Mouse (Mus musculus) heart, embryonic 11.5 days (tissue): Measurements from ENCODE around the gene Natd1. TPM values are rescaled to one million over a fixed set of nuclear protein-coding genes. Genes with fewer than 3 reads are reported as not detected.
A peak's percentile ranks its signal among the peaks of the same experiment; 100 is the strongest.
"Not testable (repeated sequence)": the region's sequence is repeated elsewhere in the genome, so short reads cannot be mapped to it uniquely, and the experiment has no call there.

ENCODE experiments used
- ATAC-seq: fragments of 200-750 bp; cut with Nextera tagmentation; replicated peaks from 2 replicates; pipeline ENCODE4 v1.8.0; 2017; ENCODE audit warnings: moderate library complexity; ENCODE audit not compliant: insufficient number of reproducible peaks, low FRiP score, low TSS enrichment
- H3K27ac ChIP-seq: fragments of 300-500 bp; sonication (generic); 2 replicates; pipeline ENCODE4 v1.5.1; 2014; ENCODE audit warnings: mild to moderate bottlenecking, low read depth, low read length
- H3K27me3 ChIP-seq: fragments of 300-500 bp; sonication (generic); 2 replicates; pipeline ENCODE4 v1.6.1; 2014; ENCODE audit warnings: mild to moderate bottlenecking, low read length, mixed read lengths; ENCODE audit not compliant: control insufficient read depth, insufficient read depth
- H3K36me3 ChIP-seq: fragments of 300-500 bp; sonication (generic); 2 replicates; pipeline ENCODE4 v1.6.1; 2014; ENCODE audit warnings: mild to moderate bottlenecking, low read length, moderate library complexity, mixed read lengths; ENCODE audit not compliant: control insufficient read depth, insufficient read depth
- H3K4me1 ChIP-seq: fragments of 300-500 bp; sonication (generic); 2 replicates; pipeline ENCODE4 v1.6.1; 2014; ENCODE audit warnings: low read length; ENCODE audit not compliant: control insufficient read depth, insufficient read depth
- H3K4me2 ChIP-seq: fragments of 300-500 bp; sonication (generic); 2 replicates; pipeline ENCODE4 v1.6.1; 2014; ENCODE audit warnings: mild to moderate bottlenecking, moderate library complexity
- H3K4me3 ChIP-seq: fragments of 300-500 bp; sonication (generic); 2 replicates; pipeline ENCODE4 v1.5.1; 2014; ENCODE audit warnings: low read depth, low read length
- H3K9ac ChIP-seq: fragments of 300-500 bp; sonication (generic); 2 replicates; pipeline ENCODE4 v1.6.1; 2014; ENCODE audit warnings: mild to moderate bottlenecking, low read depth, low read length, moderate library complexity
- H3K9me3 ChIP-seq: fragments of 300-500 bp; sonication (generic); replicated peaks from 2 replicates; pipeline ENCODE4 v1.6.1; 2016; ENCODE audit warnings: low read length; ENCODE audit not compliant: control insufficient read depth
- WGBS: fragments of 180-500 bp; shearing (Covaris S2); extraction: QIAGEN DNeasy Blood & Tissue Kit; methylation state at CpG from one replicate; pipeline ENCODE4 v1.1.7; 2014; ENCODE audit not compliant: insufficient replicate concordance; 5-methylcytosine and 5-hydroxymethylcytosine counted together
- polyA plus RNA-seq: library from polyadenylated mRNA; unstranded; fragments of >200 nt; fragmentation: Nextera tagmentation; extraction: Ambion mirVana; gene quantifications from 2 replicates; pipeline ENCODE4 v1.2.1, GENCODE M21; 2014

The Natd1 gene
- polyA plus RNA-seq, 1 experiment from 2014 or later: 20.2 TPM

GRCm38 (mm10) chr11:60890286-60890685 is 24.3 kb downstream of the Natd1 start:
- WGBS: 65% methylated on average over 6 of the region's 6 CpGs
- Histone ChIP-seq H3K9ac (no peak overlapping the region), H3K36me3 (no peaks in the 10 kb centered on the region), H3K27me3 (no peaks in the 10 kb centered on the region), H3K9me3 (no peaks in the 10 kb centered on the region), H3K4me1 (peaks cover 7% of the 10 kb centered on the region; the same call in 1 of the 2 replicates), H3K4me3 (no peak overlapping the region), H3K4me2 (no peak overlapping the region), H3K27ac (no peak overlapping the region)
- no peak for ATAC-seq

DNA sequence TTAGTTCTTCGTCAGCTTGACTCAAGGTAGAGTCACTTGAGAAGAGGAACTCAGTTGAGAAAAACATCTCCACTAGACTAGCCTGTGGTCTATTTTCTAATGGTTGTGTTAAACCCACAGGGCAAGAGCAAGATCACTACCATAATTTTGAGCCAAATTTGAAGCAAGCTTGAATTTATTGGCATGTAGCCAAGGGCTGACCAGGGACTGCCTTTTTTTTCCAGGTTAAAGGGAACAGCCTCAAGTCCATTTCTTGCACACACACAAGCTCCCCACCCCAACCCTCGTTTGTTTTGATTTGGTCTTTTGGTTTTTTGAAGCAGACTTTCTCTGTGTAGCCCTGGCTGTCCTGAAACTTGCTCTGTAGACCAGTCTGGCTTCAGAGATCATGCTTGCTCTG is 24.7 kb downstream of the Natd1 start:
- H3K36me3 ChIP-seq: no peaks in the 10 kb centered on the region
- H3K27ac ChIP-seq: no peak overlapping the region
- no peak for ATAC-seq
- no peak overlapping the region for H3K9ac ChIP-seq
- no peak overlapping the region for H3K4me2 ChIP-seq
- no peaks in the 10 kb centered on the region for H3K9me3 ChIP-seq
- no peak overlapping the region for H3K4me3 ChIP-seq
- 65% methylated on average over 2 of the region's 2 CpGs for WGBS
- H3K4me1 ChIP-seq: peaks cover 7% of the 10 kb centered on the region; the same call in 1 of the 2 replicates
- no peaks in the 10 kb centered on the region for H3K27me3 ChIP-seq

DNA sequence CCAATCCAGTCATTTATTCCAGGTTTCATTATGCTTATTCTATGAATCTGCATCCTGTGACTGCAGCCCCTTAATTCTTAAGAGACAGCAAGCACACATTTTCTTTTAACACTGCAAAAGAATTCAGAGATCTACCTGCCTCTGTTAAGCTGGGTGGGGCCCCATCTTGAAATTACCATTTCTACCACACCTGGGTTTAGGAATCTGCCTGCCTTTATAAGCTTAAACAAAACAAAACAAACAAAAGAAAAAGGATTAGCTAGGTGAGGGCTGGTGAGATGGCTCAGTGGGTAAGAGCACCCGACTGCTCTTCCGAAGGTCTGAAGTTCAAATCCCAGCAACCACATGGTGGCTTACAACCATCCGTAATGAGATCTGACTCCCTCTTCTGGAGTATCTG is 27.6 kb downstream of the Natd1 start:
- H3K4me3 ChIP-seq, H3K9me3 ChIP-seq, H3K4me2 ChIP-seq, H3K36me3 ChIP-seq, ATAC-seq, H3K4me1 ChIP-seq, H3K27me3 ChIP-seq, H3K9ac ChIP-seq: not testable (repeated sequence)
- H3K27ac ChIP-seq: peak overlapping the region; percentile 50; the same call in 1 of the 2 replicates
- 82% methylated on average over 2 of the region's 3 CpGs for WGBS

DNA sequence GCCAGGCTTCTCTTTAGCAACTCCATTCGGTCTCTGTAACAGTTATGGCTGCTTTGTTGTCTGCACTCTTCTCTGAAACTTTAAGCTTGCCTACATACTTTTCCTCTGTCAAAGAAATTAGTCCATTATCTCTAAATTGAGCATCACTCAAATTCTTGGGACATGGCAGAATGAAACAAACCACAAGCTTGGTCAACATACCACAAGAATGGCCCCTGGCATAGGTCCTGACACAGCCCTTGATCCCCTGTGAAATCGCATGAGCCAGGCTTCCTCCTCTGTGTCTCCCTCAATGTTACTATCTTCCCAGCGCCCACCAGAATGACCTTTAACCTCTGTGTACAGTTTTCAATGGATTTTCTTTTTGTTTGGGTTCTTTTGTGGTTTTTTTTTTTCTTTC is 32.2 kb downstream of the Natd1 start:
- 70% methylated on average over 3 of the region's 3 CpGs for WGBS
- no peak overlapping the region for H3K9ac ChIP-seq
- no peaks in the 10 kb centered on the region for H3K36me3 ChIP-seq
- no peak overlapping the region for H3K4me2 ChIP-seq
- no peaks in the 10 kb centered on the region for H3K27me3 ChIP-seq
- H3K4me3 ChIP-seq: no peak overlapping the region
- H3K27ac ChIP-seq: no peak overlapping the region
- no peaks in the 10 kb centered on the region for H3K9me3 ChIP-seq
- no peak for ATAC-seq
- peaks cover 12% of the 10 kb centered on the region for H3K4me1 ChIP-seq

DNA sequence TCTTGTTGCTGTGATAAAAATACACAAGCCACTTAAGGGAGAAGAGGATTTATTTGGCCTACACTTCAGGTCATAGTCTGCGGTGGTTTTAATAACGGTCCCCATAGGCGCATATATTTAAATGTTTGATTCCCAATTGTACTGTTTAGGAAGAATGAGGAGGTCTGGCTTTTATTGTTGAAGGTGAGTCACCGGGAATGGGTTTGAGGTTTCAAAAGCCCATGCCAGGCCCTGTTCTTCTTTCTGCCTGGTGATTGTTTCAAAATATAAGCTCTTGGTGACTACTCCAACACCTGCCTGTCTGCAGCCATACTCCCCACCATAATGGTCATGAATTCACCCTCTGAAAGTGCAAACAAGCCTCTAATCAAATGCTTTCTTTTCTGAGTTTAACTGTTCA is 34.0 kb downstream of the Natd1 start:
- Histone ChIP-seq H3K9me3 (no peaks in the 10 kb centered on the region), H3K36me3 (no peaks in the 10 kb centered on the region), H3K27me3 (no peaks in the 10 kb centered on the region), H3K4me1 (peaks cover 27% of the 10 kb centered on the region), H3K9ac (no peak overlapping the region), H3K4me2 (no peak overlapping the region), H3K4me3 (no peak overlapping the region), H3K27ac (no peak overlapping the region)
- WGBS: 94% methylated on average over 4 of the region's 4 CpGs
- no peak for ATAC-seq

DNA sequence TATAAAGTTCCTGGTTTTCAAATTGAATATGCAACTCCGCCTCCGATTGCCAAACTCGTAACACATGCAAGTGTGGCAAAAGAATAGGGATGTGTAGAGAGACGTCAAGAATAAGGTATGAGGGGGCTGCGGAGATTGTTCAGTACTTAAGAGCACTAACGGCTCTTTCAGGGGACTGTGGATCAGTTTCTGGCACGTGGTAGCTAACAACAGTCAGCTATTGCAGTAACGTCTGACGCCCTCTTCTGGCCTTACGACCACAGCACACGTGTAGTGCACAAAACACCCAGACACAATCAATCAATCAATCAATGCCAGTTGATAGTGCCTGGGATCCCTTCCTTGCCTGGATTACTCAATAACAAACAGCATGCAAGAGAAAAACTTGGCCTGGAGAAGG is 35.1 kb downstream of the Natd1 start:
- H3K9me3 ChIP-seq: no peaks in the 10 kb centered on the region
- H3K36me3 ChIP-seq: no peaks in the 10 kb centered on the region
- H3K4me3 ChIP-seq: peak overlapping the region; percentile 93
- 4% methylated on average over 11 of the region's 11 CpGs for WGBS
- H3K27me3 ChIP-seq: no peaks in the 10 kb centered on the region
- peak overlapping the region; percentile 76 for H3K4me2 ChIP-seq
- peak overlapping the region; percentile 98 for H3K27ac ChIP-seq
- peaks cover 38% of the 10 kb centered on the region for H3K4me1 ChIP-seq
- no peak for ATAC-seq
- H3K9ac ChIP-seq: peak overlapping the region; percentile 98

DNA sequence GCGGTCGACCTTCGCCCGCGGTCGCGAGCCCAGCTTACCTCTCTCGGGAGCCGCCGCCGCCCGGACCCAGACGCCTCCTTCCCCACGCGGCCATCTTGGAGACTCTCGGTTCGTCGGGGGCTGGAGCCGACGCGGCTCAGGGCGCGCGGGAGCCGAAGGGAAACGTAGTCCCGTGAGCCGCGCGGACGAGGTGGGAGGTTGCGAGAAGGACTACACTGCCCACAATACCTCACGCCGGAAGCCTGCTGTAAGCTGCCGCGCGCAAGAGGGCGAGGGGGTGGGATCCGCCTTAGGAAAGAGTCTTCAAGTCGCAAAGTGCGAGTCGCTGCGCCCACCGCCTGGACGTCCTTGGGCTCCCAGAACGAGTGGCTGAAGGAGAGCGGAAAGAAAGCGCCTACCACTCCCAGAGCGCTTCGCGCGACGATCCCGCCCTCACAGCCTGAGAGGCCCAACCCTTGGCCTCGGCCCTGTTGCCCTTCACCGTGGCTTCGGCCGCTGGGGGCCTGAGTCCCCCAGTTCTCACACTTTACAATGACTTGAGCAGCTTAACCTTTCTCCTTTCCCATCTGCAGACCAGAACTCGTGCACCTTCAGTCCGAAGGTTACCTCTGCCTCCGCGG is 35.8 kb downstream of the Natd1 start, which contains the start of gene Tmem11:
Tmem11 (minus strand) TSS at position 598 of the 620 bp plus-strand sequence.
- Histone ChIP-seq H3K4me2 (peak within 1 kb of the TSS; percentile 76), H3K36me3 (no peaks in the 10 kb centered on the region), H3K4me1 (peaks cover 44% of the 10 kb centered on the region), H3K9me3 (no peaks in the 10 kb centered on the region), H3K4me3 (peak within 1 kb of the TSS; percentile 93), H3K27me3 (no peaks in the 10 kb centered on the region), H3K27ac (peak within 1 kb of the TSS; percentile 98), H3K9ac (peak within 1 kb of the TSS; percentile 98)
- peak; percentile 96 for ATAC-seq
- WGBS: under 1% methylated on average over 62 of the region's 62 CpGs

DNA sequence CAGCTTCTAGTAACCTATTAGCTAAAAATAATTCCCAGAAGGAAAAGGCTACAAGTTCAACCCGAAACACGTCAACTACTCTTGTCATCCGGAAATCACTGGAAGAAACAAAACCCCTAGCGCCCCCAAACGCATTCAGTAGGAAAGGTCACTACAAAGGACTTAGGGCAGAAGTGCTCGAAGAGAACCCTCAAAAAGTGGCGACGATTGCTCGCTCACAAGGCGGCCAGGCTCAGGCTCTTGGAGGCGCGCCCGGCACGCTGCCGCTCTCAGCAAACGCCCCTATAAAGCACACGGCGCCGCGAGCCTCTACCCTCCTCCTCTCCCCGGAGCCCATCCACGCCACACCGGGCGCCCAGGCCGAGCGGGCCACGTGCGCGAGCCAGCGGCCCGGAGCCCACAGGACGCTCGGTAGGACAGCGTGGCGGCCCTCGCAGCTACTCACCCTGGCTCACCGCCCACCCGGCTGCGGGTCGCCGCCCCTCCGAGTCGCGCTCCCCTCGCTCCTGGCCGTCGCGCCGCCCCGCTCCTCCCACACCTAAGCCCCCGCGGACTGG is 36.4 kb downstream of the Natd1 start:
- no peaks in the 10 kb centered on the region; the same call in 1 of the 2 replicates for H3K36me3 ChIP-seq
- peak; percentile 70 for ATAC-seq
- H3K9ac ChIP-seq: peak overlapping the region; percentile 98
- peak overlapping the region; percentile 76 for H3K4me2 ChIP-seq
- peak overlapping the region; percentile 93 for H3K4me3 ChIP-seq
- peak overlapping the region; percentile 98 for H3K27ac ChIP-seq
- H3K4me1 ChIP-seq: peaks cover 50% of the 10 kb centered on the region
- WGBS: under 1% methylated on average over 40 of the region's 52 CpGs
- no peaks in the 10 kb centered on the region for H3K9me3 ChIP-seq
- no peaks in the 10 kb centered on the region for H3K27me3 ChIP-seq

- Histone ChIP-seq H3K9me3 (no peaks in the 10 kb centered on the region), H3K4me1 (peaks cover 64% of the 10 kb centered on the region), H3K36me3 (no peaks in the 10 kb centered on the region; the same call in 1 of the 2 replicates), H3K27me3 (no peaks in the 10 kb centered on the region), H3K27ac (peak overlapping the region; percentile 46; the same call in 1 of the 2 replicates), H3K4me3 (no peak overlapping the region), H3K9ac (no peak overlapping the region), H3K4me2 (no peak overlapping the region)
- WGBS: 90% methylated on average over 6 of the region's 6 CpGs
- no peak for ATAC-seq
Observed at GRCm38 (mm10) chr11:60873101-60873500, 41.4 kb downstream of the Natd1 start.
